Mouse (Mus musculus) bone marrow macrophage, adult 2 months (primary cell): ENCODE data around the gene Bcorl1. TPM values are rescaled to one million over a fixed set of nuclear protein-coding genes. Genes with fewer than 3 reads are reported as not detected.

ENCODE experiments used
- H3K27ac ChIP-seq: 2 replicates; pipeline ENCODE4 v1.5.1; 2012; ENCODE audit warnings: low read depth, low read length; ENCODE audit not compliant: insufficient read depth
- H3K4me1 ChIP-seq: 2 replicates; pipeline ENCODE4 v1.6.1; 2012; ENCODE audit warnings: low read length; ENCODE audit not compliant: control insufficient read depth, insufficient read depth
- H3K4me3 ChIP-seq: 2 replicates; pipeline ENCODE4 v1.5.1; 2012; ENCODE audit warnings: mild to moderate bottlenecking, low read length, moderate library complexity; ENCODE audit not compliant: insufficient read depth
- CTCF ChIP-seq: IDR thresholded peaks from 2 replicates; pipeline ENCODE4 v1.5.1; 2012; ENCODE audit warnings: low read depth, mild to moderate bottlenecking, low read length, moderate library complexity
- POLR2A ChIP-seq: IDR thresholded peaks from 2 replicates; pipeline ENCODE4 v1.6.1; 2012; ENCODE audit warnings: mild to moderate bottlenecking, low read depth, low read length, borderline replicate concordance
- polyA plus RNA-seq: library from polyadenylated mRNA; stranded (reverse); fragments of >200 nt; gene quantifications from 2 replicates; pipeline ENCODE4 v1.2.4, GENCODE M21; 2012; ENCODE audit not compliant: missing spikeins, insufficient read depth, insufficient read length

Bcorl1 gene
- polyA plus RNA-seq, 1 experiment = 9.6 TPM

DNA sequence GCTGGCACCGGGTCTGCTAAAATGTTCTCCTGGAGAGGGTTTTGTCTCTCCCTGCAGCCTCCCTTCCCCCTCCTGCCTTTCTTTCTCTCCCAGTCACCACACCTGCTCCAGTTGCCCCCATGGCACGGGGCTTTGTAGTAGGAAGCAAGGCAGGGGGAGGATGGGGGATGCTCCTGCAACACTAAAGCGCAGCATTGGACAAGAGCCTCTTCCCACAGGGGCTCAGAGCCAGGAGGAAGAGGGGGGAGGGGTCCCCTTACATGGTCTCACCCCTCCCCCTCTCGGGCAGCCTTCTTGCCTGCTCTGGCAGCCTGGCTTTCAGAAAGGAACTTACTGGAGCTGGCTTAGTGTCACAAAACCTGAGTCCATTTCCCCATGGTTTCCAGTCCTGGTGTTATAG, 44.8 kb downstream of the Bcorl1 start:
- TF ChIP-seq CTCF (no peak), POLR2A (no peak)
- H3K4me1 ChIP-seq = no peaks in the 10 kb centered on the region
- H3K27ac ChIP-seq = no peak overlapping the region

DNA sequence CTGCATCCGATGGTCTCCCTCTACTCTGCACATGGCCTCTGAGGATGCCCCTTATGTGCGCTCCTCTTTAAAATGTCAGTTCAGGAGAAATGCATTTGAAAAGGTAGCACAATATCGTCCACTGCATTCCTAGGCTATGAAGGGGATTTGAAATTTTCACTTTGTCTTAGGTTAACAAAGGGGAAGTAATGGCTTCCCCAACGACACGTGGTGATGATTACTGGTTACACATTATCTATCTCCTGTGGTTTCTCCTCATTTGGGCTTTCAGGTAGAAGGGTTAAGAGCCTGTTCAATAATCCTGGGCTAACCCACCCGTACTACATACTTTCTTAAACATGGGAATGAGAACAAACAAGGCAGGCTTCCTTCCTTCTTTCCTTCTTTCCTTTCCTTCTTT, 48.2 kb downstream of the Bcorl1 start:
- TF ChIP-seq POLR2A (no peak), CTCF (no peak)
- Histone ChIP-seq H3K27ac (no peak overlapping the region), H3K4me1 (no peaks in the 10 kb centered on the region), H3K4me3 (no peak overlapping the region)

More for the DNA sequence above, 44.8 kb downstream of the Bcorl1 start:
- no peak overlapping the region for H3K4me3 ChIP-seq

DNA sequence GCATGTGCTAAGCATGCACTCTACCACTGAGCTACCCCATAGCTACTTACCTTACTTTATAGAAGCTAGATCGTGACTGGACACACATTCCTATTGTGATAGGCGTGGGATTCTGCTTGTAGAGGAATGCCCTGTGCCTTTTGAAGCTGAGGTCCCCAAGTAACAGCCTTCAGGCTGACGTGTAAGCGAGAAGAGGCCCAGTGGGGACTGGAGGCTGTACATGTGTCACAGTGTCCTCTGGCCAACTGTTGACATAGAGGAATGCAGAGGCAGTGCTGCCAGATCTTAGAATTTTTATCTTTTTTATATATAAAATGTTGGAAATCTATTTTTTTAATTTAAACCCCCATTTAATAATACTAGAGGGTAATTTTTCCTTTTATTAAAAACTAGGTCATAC, 58.8 kb downstream of the Bcorl1 start:
- no peak overlapping the region for H3K27ac ChIP-seq

DNA sequence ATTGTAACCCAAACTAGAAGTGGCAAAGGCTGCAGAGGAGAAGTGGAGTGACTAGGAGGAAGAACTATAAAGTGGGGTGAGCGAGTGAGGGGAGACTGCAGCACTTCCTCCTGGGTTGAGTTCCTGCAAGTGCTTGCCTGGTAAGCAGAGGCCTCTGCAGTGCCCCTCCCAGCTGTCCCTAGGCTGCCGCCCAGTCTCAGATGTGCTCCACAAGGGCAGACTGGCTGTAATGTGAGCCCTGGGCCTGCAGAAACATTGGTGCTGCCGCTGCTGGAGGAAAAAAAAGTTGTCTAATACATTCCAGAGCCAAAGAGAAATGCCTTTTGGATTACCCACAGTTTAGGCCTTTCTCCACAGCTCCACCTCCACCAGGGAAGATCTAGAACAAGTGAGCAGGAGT, 64.0 kb downstream of the Bcorl1 start:
- no peak overlapping the region for H3K4me3 ChIP-seq
- H3K4me1 ChIP-seq = peaks cover 9% of the 10 kb centered on the region
- TF ChIP-seq POLR2A (no peak), CTCF (no peak)
- H3K27ac ChIP-seq = peak overlapping the region; percentile 27; the same call in 1 of the 2 replicates

More for the DNA sequence above, 58.8 kb downstream of the Bcorl1 start:
- TF ChIP-seq CTCF = no peak
- no peak for TF ChIP-seq POLR2A
- Histone ChIP-seq H3K4me1 (peaks cover 4% of the 10 kb centered on the region; the same call in 1 of the 2 replicates), H3K4me3 (no peak overlapping the region)

DNA sequence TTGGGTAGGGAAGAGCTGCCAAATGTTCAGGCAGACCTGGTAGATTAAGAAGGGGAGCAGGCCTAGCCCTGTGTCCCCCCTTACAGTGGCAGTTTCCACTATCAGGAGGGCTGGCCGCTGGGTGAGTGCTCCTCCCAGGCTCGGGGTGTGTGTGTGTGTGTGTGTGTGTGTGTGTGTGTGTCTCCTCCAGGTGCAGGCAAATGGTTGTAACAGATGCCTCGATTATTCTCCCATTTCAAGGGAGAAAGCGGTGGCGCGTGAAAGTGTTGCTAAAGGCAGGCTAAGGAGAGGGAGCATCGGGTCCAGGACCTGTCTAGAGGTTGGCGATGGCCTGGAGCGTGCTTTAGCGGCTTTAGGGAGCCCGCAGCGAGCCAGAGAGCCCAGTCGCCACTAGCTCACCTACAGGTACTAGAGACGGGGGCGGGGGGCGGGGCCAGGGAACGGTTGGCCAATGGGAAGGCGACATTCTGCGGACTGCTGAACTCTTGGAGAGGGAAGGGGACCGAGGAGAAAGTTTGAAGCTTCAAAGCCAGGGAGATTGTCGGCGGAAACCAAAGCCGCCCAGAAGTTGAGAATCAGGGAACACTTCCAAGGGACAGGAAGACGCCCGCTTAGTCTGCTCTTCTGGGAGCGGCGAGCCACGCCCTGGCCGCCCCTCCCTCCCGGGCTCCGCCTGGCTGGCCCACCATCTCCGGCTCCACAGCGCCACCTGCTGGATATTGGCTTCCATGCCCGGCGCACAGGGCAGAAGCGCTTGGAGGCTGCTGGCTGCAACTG, 68.6 kb downstream of the Bcorl1 start:
- Histone ChIP-seq H3K4me3 (peak overlapping the region; percentile 72), H3K4me1 (peaks cover 6% of the 10 kb centered on the region), H3K27ac (0 out of 2 replicates have a peak overlapping the region, but pooled peaks have one; percentile 21)
- TF ChIP-seq POLR2A (no peak), CTCF (peak; percentile 13; the same call in 1 of the 2 replicates)

DNA sequence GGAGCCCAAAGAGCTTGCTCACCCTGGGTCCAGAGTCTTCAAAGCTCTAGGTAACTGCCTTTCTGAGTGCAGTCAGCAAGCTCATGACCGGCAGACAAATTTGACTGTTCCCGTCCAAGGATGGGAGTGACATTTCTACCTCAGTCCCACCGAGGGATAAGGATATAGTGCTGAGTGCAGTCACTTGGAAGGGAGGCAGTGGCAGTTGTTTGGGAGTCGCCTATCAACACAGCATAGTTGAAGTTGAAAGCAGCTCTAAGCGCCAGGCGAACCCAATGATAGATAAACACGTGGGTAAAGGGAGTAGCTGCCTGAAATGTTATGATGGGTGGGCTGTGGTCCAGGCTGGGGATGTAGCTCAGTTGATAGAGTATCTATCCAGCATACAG, 69.2 kb downstream of the Bcorl1 start:
- TF ChIP-seq CTCF (no peak), POLR2A (no peak)
- Histone ChIP-seq H3K4me1 (peaks cover 3% of the 10 kb centered on the region), H3K4me3 (peak overlapping the region; percentile 72), H3K27ac (no peak overlapping the region)

DNA sequence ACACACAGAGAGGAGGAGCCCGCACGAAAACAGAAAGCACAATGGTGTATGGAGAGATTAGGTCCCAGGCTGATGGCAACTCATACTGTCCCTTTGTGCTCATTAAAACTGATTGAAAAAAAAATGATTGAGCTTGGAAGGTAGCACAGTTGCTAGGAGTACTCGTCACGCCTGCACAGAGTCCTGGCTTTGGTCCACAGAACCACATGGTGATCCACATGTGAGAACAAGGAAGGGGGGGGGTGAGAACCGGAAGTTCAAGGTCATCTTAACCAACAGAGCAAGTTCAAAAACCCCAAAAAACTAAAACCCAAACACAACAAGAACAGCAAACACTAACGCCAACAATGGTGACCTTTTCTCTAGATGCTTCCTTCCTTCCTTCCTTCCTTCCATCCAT, 71.5 kb downstream of the Bcorl1 start:
- no peak overlapping the region for H3K4me3 ChIP-seq
- no peak for TF ChIP-seq CTCF
- TF ChIP-seq POLR2A = no peak
- no peak overlapping the region for H3K27ac ChIP-seq
- no peaks in the 10 kb centered on the region for H3K4me1 ChIP-seq

DNA sequence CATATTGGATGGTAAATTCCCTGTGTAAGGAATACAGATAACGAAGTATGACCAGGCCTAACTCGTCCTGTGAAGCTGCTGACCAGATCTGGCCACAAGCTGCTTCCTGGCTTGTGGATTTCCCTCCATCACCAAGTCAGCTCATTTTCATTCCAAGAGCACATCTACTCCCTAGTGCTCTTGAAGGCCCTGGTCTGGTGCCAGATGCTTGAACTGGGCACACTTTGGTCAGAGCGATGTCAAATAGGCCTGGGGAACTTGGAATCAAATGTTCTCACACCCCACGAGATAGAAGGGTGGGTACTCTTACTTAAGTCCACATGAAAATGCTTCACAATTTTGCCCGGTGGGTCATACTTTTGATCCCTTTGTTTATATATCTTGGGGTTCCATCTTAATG, 73.1 kb downstream of the Bcorl1 start:
- no peaks in the 10 kb centered on the region for H3K4me1 ChIP-seq
- TF ChIP-seq CTCF (no peak), POLR2A (no peak)
- H3K4me3 ChIP-seq = no peak overlapping the region
- no peak overlapping the region for H3K27ac ChIP-seq

DNA sequence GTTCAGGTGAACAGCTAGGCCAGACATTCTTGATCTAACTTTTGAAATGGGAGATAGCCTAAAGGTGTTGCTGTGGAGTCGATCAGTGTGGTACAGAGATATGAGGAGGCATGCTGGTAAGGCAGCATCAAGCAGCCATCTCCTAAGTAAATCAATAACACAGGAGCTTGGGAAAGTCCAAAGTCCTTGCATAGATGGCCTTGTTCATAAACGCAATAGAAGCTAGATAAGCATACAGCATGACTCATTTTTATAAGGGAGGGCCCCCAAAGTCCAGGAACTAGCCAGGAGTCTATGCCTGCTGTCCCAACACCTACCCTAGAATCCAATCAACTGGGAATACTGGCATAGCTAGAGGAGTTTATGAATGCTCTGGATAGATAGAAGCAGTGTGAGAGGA, 77.3 kb downstream of the Bcorl1 start:
- TF ChIP-seq CTCF = no peak
- TF ChIP-seq POLR2A = no peak
- Histone ChIP-seq H3K4me1 (peaks cover 3% of the 10 kb centered on the region), H3K4me3 (no peak overlapping the region), H3K27ac (no peak overlapping the region)

DNA sequence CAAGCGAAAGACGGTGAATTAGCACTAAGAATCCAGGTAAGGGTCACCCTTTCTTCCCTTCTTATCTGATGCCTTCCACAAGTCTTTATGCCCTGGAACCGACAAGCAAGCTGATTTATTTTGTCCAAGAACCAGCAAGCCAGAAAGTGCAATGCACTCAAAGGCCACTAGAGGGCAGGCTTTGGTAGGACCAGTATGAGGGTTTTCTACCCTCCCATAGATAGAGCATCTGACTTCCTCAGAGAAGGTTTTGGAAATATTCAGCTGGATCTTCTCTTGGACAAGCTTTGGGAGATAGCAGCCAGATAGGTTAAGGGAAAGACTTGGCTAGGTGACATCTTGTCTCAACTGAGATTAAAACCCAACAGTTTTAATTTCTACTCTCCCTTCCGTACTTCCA, 81.8 kb downstream of the Bcorl1 start:
- no peak overlapping the region for H3K27ac ChIP-seq
- peaks cover 35% of the 10 kb centered on the region for H3K4me1 ChIP-seq
- no peak overlapping the region for H3K4me3 ChIP-seq
- TF ChIP-seq CTCF (no peak), POLR2A (no peak)

DNA sequence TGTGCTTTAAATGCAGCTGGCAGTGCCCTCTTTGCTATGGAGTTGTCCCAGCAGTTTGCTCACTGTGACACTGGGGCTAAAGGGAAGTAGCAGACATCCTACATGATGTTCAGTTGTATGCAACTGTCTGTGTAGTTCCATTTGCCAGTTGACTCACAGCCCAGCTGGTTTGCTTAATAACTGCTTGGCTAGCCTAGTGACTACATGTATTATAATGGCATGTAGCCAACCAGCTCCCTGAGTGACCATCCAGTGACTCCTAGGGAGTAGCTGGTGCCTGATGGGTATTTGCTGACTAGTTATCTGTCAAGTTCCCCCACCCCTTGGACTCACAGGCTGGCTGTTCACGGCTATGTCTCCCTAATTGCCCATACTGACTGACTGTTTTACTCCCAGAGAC, 82.5 kb downstream of the Bcorl1 start:
- H3K4me1 ChIP-seq = peaks cover 42% of the 10 kb centered on the region
- H3K27ac ChIP-seq = peak overlapping the region; percentile 79
- TF ChIP-seq POLR2A = no peak
- TF ChIP-seq CTCF = no peak
- H3K4me3 ChIP-seq = no peak overlapping the region; the same call in 1 of the 2 replicates
